Mouse (Mus musculus): ENCODE data around the gene Crbn. TPM values are rescaled to one million over a fixed set of nuclear protein-coding genes. Genes with fewer than 3 reads are reported as not detected.

Gene Crbn
- polyA plus RNA-seq, 1 experiment: 11.6 TPM

GRCm38 (mm10) chr6:106740244-106740825 lies 59.5 kb downstream of the Crbn start:
- Histone ChIP-seq H3K4me3 (ENCODE audit: control insufficient read depth, insufficient read depth, low read length) (no peak overlapping the region), H3K4me1 (replicated peaks; ENCODE audit: control insufficient read depth, insufficient read depth, low read length) (no peaks in the 10 kb centered on the region), H3K36me3 (ENCODE audit: control insufficient read depth, insufficient read depth, low read length) (no peaks in the 10 kb centered on the region), H3K27me3 (ENCODE audit: control insufficient read depth, insufficient read depth, low read length) (no peaks in the 10 kb centered on the region), H3K27ac (ENCODE audit: control insufficient read depth, insufficient read depth, low read length) (no peak overlapping the region)
- no peak for DNase-seq
- WGBS: 95% methylated on average over 1 of the region's 1 CpGs
- TF ChIP-seq POLR2A (IDR thresholded peaks at IDR 0.05; ENCODE audit: control insufficient read depth, extremely low read depth, insufficient read depth, low read length, poor library complexity) (no peak), CTCF (IDR thresholded peaks at IDR 0.05; ENCODE audit: borderline replicate concordance, control insufficient read depth, extremely low read depth, insufficient read depth, low read length, poor library complexity) (no peak)

DNA sequence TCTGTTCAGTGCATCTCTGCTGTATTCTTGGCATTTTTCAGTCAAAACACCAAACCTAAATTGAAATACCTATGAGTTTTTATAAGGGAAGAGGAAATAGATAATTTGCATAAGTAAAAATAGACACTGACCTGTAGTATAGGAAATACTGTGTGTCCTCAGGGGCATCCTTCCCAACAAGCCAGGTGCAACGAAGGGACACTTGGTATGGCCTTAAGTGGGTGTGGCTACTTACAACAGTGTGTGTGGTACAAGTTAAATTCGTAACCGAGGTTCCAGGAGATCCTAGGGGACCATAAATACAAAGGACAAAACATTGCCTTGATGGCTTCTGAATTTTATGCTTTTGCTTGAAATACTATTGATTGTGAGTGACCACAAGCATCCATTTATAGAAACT lies 61.6 kb downstream of the Crbn start:
- TF ChIP-seq CTCF (IDR thresholded peaks at IDR 0.05; ENCODE audit: borderline replicate concordance, control insufficient read depth, extremely low read depth, insufficient read depth, low read length, poor library complexity) (no peak), POLR2A (IDR thresholded peaks at IDR 0.05; ENCODE audit: control insufficient read depth, extremely low read depth, insufficient read depth, low read length, poor library complexity) (no peak)
- H3K36me3 ChIP-seq (ENCODE audit: control insufficient read depth, insufficient read depth, low read length): no peaks in the 10 kb centered on the region
- H3K27me3 ChIP-seq (ENCODE audit: control insufficient read depth, insufficient read depth, low read length): no peaks in the 10 kb centered on the region
- H3K27ac ChIP-seq (ENCODE audit: control insufficient read depth, insufficient read depth, low read length): no peak overlapping the region
- DNase-seq: no peak
- H3K4me1 ChIP-seq (replicated peaks; ENCODE audit: control insufficient read depth, insufficient read depth, low read length): no peaks in the 10 kb centered on the region
- 79% methylated on average over 3 of the region's 3 CpGs for WGBS
- no peak overlapping the region for H3K4me3 ChIP-seq (ENCODE audit: control insufficient read depth, insufficient read depth, low read length)

DNA sequence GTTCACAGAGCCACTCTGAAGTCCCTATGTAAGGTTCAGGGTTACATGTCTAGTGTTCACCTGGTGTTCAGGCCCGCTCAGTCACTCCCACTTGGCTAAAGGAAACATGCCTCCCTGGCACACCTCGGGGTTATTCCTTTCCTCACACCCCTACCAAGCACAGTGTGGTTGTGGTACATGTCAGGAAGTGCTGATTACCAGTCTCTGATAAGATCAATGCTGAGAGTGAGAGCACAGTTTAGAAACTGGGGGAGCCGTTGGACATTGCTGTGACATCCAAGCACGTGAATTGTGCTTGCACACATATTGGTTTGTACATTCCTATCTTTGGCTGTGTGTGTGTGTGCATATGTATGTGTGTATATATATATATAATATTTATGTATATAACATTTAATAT lies 67.3 kb downstream of the Crbn start:
- no peaks in the 10 kb centered on the region for H3K27me3 ChIP-seq (ENCODE audit: control insufficient read depth, insufficient read depth, low read length)
- no peaks in the 10 kb centered on the region for H3K36me3 ChIP-seq (ENCODE audit: control insufficient read depth, insufficient read depth, low read length)
- TF ChIP-seq CTCF (IDR thresholded peaks at IDR 0.05; ENCODE audit: borderline replicate concordance, control insufficient read depth, extremely low read depth, insufficient read depth, low read length, poor library complexity) (no peak), POLR2A (IDR thresholded peaks at IDR 0.05; ENCODE audit: control insufficient read depth, extremely low read depth, insufficient read depth, low read length, poor library complexity) (no peak)
- H3K4me1 ChIP-seq (replicated peaks; ENCODE audit: control insufficient read depth, insufficient read depth, low read length): no peaks in the 10 kb centered on the region
- DNase-seq: no peak
- no peak overlapping the region for H3K27ac ChIP-seq (ENCODE audit: control insufficient read depth, insufficient read depth, low read length)
- no peak overlapping the region for H3K4me3 ChIP-seq (ENCODE audit: control insufficient read depth, insufficient read depth, low read length)
- WGBS: 22% methylated on average over 4 of the region's 4 CpGs

Other genes with a start within 250 kb of the Crbn start
- gene Il5ra, start 51.0 kb downstream of the Crbn start, polyA plus RNA-seq (2012; rRNA removed): 0.19 and 0.26 TPM in 2 replicates
- gene Trnt1, start 31.0 kb downstream of the Crbn start, polyA plus RNA-seq (2012; rRNA removed): 11.8 and 12.1 TPM in 2 replicates